Mouse (Mus musculus): ENCODE data around the gene Cmtm3. TPM values are rescaled to one million over a fixed set of nuclear protein-coding genes. Genes with fewer than 3 reads are reported as not detected.
"Not testable (repeated sequence)": the region's sequence is repeated elsewhere in the genome, so short reads cannot be mapped to it uniquely, and the experiment has no call there.

The Cmtm3 gene
- polyA plus RNA-seq (2014; fragmentation: Nextera tagmentation; extraction: Ambion mirVana), result 131 and 139 TPM in 2 replicates

DNA sequence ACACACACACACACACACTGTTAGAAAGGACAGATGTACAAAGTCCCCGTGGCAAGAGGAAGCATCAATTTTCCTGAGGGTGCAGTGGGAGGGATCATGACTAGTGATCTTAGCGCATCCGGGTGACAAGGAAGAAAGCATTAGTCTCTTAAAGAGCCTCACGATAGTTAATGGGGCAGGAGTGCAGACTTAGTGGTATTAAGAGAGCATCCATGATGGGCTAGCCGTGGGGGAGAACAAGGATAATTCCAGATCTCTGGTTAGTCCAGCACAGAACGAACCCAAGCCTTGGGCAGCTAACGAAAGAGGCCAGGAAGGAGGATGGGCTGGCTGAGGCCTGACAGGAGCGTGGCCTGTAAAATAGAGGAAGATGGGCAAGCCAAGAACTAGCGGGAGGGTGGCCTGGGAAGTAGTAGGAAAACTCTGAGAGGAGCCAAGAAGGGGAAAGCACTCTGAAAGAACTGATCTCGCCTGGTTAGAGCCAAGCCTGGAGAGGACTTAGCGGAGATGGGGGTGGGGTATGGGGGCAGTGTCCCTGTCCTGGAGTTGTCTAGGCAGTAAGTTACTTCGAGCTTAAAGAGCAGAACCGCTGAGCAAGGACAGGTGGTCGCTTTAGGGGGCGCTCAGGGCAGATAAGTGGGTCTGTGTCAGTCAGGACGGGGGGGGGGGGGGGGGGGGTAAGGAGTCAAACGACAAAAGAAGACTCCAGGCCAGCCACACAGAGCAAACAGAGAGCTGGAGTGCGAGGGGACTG is at the start of gene Cmtm3:
TSS of gene Cmtm3 (plus strand) at position 182 of the 754 bp plus-strand sequence.
- no peak for ATAC-seq (replicated peaks; ENCODE audit: insufficient number of reproducible peaks, low FRiP score, low TSS enrichment, low read depth)
- peak within 1 kb of the TSS; percentile 88 for H3K9ac ChIP-seq (replicated peaks; ENCODE audit: low read length)
- peak within 1 kb of the TSS; percentile 56 for H3K4me3 ChIP-seq (ENCODE audit: low read depth, low read length)
- no peaks in the 10 kb centered on the region for H3K36me3 ChIP-seq (replicated peaks; ENCODE audit: control insufficient read depth, insufficient read depth, low read depth, low read length)
- H3K4me2 ChIP-seq (ENCODE audit: low read depth, low read length), result peak within 1 kb of the TSS; percentile 64
- H3K4me1 ChIP-seq (ENCODE audit: control insufficient read depth, insufficient read depth, low read length), result no peaks in the 10 kb centered on the region
- peak; percentile 15 for DNase-seq (ENCODE audit: low spot score)
- H3K27ac ChIP-seq (replicated peaks; ENCODE audit: low read depth, low read length), result no peak within 1 kb of the TSS
- H3K9me3 ChIP-seq (replicated peaks; ENCODE audit: control insufficient read depth, low read length), result no peaks in the 10 kb centered on the region
- H3K27me3 ChIP-seq (ENCODE audit: control insufficient read depth, insufficient read depth, low read length), result no peaks in the 10 kb centered on the region
- WGBS, result 15% methylated on average over 17 of the region's 18 CpGs

DNA sequence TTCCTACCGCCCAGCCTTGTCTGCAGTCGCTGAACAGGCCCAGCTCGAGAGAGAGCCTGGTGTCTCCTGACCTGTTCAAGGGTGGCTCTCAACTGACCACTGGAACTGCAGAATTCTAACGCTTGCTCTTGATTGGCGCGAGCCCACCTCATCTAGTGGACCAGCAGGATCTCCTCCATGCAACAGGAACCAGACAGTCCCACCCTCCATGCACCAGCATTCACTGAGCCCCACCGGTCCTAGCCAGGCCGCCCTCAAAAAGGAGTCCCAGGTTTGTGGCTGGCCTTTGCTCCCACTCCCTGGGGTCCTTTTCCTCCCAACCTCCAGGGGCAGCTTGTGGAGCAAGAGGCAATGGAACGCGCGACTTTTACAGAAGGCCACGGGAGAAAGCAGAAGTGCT is 46.1 kb upstream of the Cmtm3 start, which contains the start of gene Cmtm2a:
TSS of gene Cmtm2a (minus strand) at position 101 of the 400 bp plus-strand sequence.
- H3K4me3 ChIP-seq (ENCODE audit: low read depth, low read length); H3K36me3 ChIP-seq (replicated peaks; ENCODE audit: control insufficient read depth, insufficient read depth, low read depth, low read length); ATAC-seq (replicated peaks; ENCODE audit: insufficient number of reproducible peaks, low FRiP score, low TSS enrichment, low read depth); H3K9ac ChIP-seq (replicated peaks; ENCODE audit: low read length); H3K4me2 ChIP-seq (ENCODE audit: low read depth, low read length); H3K9me3 ChIP-seq (replicated peaks; ENCODE audit: control insufficient read depth, low read length); DNase-seq (ENCODE audit: low spot score); H3K4me1 ChIP-seq (ENCODE audit: control insufficient read depth, insufficient read depth, low read length); H3K27ac ChIP-seq (replicated peaks; ENCODE audit: low read depth, low read length); H3K27me3 ChIP-seq (ENCODE audit: control insufficient read depth, insufficient read depth, low read length): not testable (repeated sequence)
- WGBS, result 89% methylated on average over 12 of the region's 12 CpGs

DNA sequence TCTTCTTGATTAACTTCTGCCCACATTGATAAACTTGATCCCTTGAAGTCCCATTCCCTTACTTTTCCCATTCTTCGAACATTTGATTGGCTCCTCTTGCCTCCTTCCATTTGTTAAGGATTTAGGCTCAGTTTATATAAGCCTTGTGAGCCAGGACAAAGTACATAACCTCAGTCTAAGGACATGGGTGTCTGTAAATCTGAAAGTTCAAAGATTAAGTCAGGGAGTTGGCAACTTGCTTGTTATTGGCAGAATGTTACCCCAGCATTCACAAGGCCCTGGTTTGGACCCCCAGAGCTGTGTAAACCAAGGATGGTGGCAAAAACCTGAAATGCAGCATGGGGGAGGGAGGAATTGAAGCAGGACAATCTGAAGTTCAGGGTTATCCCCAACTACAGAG is 44.8 kb upstream of the Cmtm3 start:
- DNase-seq (ENCODE audit: low spot score), result no peak
- Histone ChIP-seq H3K36me3 (replicated peaks; ENCODE audit: control insufficient read depth, insufficient read depth, low read depth, low read length) (no peaks in the 10 kb centered on the region), H3K4me2 (ENCODE audit: low read depth, low read length) (no peak overlapping the region), H3K9me3 (replicated peaks; ENCODE audit: control insufficient read depth, low read length) (no peaks in the 10 kb centered on the region), H3K4me1 (ENCODE audit: control insufficient read depth, insufficient read depth, low read length) (no peaks in the 10 kb centered on the region), H3K27ac (replicated peaks; ENCODE audit: low read depth, low read length) (no peak overlapping the region), H3K4me3 (ENCODE audit: low read depth, low read length) (no peak overlapping the region), H3K27me3 (ENCODE audit: control insufficient read depth, insufficient read depth, low read length) (no peaks in the 10 kb centered on the region), H3K9ac (replicated peaks; ENCODE audit: low read length) (no peak overlapping the region)
- WGBS, result 90% methylated on average over 1 of the region's 1 CpGs
- no peak for ATAC-seq (replicated peaks; ENCODE audit: insufficient number of reproducible peaks, low FRiP score, low TSS enrichment, low read depth)

DNA sequence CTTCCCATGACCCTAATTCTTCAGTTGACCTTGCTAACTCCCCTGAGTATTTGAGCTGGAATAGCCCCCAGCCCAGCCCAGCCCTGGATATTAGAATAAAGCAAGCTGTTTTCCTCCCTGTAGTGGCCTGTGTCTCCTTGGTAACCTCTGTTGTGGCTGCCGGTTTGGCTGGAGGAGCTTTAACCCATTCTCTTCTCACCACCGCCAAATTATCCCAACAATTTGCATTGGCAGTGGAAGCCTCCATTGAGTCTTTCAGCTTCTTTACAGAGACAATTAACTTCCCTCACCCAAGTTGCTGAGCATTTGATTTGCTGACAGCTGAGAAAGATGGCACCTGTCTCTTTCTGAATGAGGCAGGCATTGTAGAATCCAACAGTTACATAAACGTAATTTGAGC is 37.6 kb upstream of the Cmtm3 start:
- not testable (repeated sequence) for H3K9me3 ChIP-seq (replicated peaks; ENCODE audit: control insufficient read depth, low read length); H3K9ac ChIP-seq (replicated peaks; ENCODE audit: low read length); H3K4me2 ChIP-seq (ENCODE audit: low read depth, low read length); H3K36me3 ChIP-seq (replicated peaks; ENCODE audit: control insufficient read depth, insufficient read depth, low read depth, low read length); H3K27ac ChIP-seq (replicated peaks; ENCODE audit: low read depth, low read length); H3K27me3 ChIP-seq (ENCODE audit: control insufficient read depth, insufficient read depth, low read length); H3K4me3 ChIP-seq (ENCODE audit: low read depth, low read length); H3K4me1 ChIP-seq (ENCODE audit: control insufficient read depth, insufficient read depth, low read length)
- 10% methylated on average over 3 of the region's 3 CpGs for WGBS
- peak; percentile 67; the same call in 1 of the 2 replicates for ATAC-seq (replicated peaks; ENCODE audit: insufficient number of reproducible peaks, low FRiP score, low TSS enrichment, low read depth)
- DNase-seq (ENCODE audit: low spot score), result peak; percentile 48

DNA sequence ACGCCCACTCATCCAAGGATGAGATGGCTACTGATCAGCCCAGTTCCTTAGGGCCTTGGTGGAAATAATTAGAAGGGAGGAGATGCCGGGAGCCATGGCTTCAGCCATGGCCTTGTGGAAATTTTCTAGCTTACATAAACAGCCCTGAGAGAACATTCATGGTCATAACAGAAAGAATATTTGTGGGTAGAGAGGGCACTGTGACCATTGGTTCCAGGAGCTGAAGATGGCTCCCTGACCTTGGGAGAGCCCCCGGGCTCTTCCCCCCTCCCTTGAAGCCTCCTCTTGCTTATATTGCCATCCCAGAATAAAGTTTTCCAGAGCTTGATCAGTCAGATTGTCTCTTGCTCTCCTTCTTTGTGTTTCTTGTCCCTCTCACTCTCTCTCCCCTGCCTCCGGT is 36.7 kb upstream of the Cmtm3 start:
- not testable (repeated sequence) for H3K27ac ChIP-seq (replicated peaks; ENCODE audit: low read depth, low read length); H3K36me3 ChIP-seq (replicated peaks; ENCODE audit: control insufficient read depth, insufficient read depth, low read depth, low read length); H3K9ac ChIP-seq (replicated peaks; ENCODE audit: low read length); H3K27me3 ChIP-seq (ENCODE audit: control insufficient read depth, insufficient read depth, low read length); H3K4me1 ChIP-seq (ENCODE audit: control insufficient read depth, insufficient read depth, low read length); H3K4me3 ChIP-seq (ENCODE audit: low read depth, low read length); H3K4me2 ChIP-seq (ENCODE audit: low read depth, low read length); H3K9me3 ChIP-seq (replicated peaks; ENCODE audit: control insufficient read depth, low read length); DNase-seq (ENCODE audit: low spot score); ATAC-seq (replicated peaks; ENCODE audit: insufficient number of reproducible peaks, low FRiP score, low TSS enrichment, low read depth)
- WGBS, result 88% methylated on average over 4 of the region's 4 CpGs

DNA sequence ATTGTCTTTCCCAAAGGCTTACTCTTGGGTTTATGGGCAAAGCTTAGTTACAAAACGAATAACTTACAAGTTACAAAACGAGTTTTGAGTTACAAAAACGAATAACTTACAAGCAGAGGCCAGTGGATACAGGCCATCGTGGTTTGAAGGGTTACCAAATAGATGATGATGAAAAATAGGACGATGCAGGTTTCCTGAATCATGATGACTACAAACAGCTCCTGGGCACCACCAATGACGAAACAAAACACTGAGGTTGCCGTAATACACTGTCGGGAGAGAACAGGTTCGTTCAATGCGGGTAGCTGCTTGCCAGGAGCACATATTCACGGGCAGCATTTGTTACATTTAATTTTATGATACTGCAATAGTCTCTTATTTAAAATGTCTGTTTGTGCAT is 34.2 kb upstream of the Cmtm3 start:
- WGBS, result 92% methylated on average over 11 of the region's 11 CpGs
- Histone ChIP-seq H3K4me3 (ENCODE audit: low read depth, low read length) (no peak overlapping the region), H3K27ac (replicated peaks; ENCODE audit: low read depth, low read length) (no peak overlapping the region), H3K4me2 (ENCODE audit: low read depth, low read length) (no peak overlapping the region), H3K9ac (replicated peaks; ENCODE audit: low read length) (no peak overlapping the region), H3K36me3 (replicated peaks; ENCODE audit: control insufficient read depth, insufficient read depth, low read depth, low read length) (no peaks in the 10 kb centered on the region), H3K9me3 (replicated peaks; ENCODE audit: control insufficient read depth, low read length) (no peaks in the 10 kb centered on the region), H3K27me3 (ENCODE audit: control insufficient read depth, insufficient read depth, low read length) (no peaks in the 10 kb centered on the region), H3K4me1 (ENCODE audit: control insufficient read depth, insufficient read depth, low read length) (no peaks in the 10 kb centered on the region)
- DNase-seq (ENCODE audit: low spot score) (no peak), ATAC-seq (replicated peaks; ENCODE audit: insufficient number of reproducible peaks, low FRiP score, low TSS enrichment, low read depth) (no peak)

DNA sequence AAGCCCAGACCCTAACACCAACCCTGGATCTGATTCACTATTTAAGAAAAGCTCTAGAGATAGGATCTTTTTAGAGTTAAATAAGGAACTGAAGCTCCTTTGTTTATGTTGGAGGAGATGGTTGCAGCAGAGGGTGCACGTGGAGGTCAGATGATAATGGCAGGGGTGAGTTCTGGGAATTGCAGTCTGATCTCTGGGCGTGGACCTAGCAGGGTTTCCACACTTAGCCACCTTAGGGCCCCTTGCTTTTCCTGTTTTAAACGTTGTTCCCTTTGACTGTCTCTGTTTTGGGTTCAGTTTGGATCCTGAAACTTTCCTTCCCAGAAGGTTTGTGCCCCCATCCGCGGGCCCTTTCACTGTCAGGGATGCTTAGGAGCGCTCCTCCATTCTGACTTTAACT is 30.9 kb upstream of the Cmtm3 start:
- ATAC-seq (replicated peaks; ENCODE audit: insufficient number of reproducible peaks, low FRiP score, low TSS enrichment, low read depth), result not testable (repeated sequence)

DNA sequence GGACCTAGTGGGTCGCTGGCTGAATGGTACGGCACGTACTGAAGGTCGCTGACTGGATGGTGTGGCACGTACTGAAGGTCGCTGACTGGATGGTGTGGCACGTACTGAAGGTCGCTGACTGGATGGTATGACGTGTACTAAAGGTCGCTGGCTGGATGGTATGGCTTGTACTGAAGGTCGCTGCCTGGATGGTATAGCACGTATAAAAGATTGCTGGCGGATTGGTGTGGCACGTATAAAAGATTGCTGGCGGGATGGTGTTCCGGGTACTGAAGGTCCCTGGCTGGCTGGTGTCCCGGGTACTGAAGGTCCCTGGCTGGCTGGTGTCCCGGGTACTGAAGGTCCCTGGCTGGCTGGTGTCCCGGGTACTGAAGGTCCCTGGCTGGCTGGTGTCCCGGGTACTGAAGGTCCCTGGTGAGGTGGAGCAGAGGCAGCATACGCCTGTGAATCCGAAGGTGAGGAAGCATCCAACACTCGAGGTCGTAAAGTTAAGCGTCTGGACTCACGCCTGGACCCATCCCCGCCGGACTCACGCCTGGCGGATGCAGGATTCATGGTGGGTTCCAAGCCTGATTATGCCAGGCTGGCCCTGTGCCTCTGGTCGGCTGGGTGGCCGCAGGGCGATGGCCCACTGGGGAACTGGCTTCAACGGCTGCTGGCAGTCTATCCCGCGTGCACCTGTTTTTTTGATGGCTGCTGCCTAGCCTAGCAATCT is 29.6 kb upstream of the Cmtm3 start, which contains the start of the genes Gm45711 and Cmtm1:
TSS of gene Gm45711 (minus strand) at position 641 of the 715 bp plus-strand sequence.
TSS of gene Cmtm1 (minus strand) at position 705 of the 715 bp plus-strand sequence.
- DNase-seq (ENCODE audit: low spot score); H3K36me3 ChIP-seq (replicated peaks; ENCODE audit: control insufficient read depth, insufficient read depth, low read depth, low read length); H3K27me3 ChIP-seq (ENCODE audit: control insufficient read depth, insufficient read depth, low read length); H3K4me1 ChIP-seq (ENCODE audit: control insufficient read depth, insufficient read depth, low read length); H3K4me3 ChIP-seq (ENCODE audit: low read depth, low read length); H3K9me3 ChIP-seq (replicated peaks; ENCODE audit: control insufficient read depth, low read length); H3K27ac ChIP-seq (replicated peaks; ENCODE audit: low read depth, low read length); H3K9ac ChIP-seq (replicated peaks; ENCODE audit: low read length); H3K4me2 ChIP-seq (ENCODE audit: low read depth, low read length); ATAC-seq (replicated peaks; ENCODE audit: insufficient number of reproducible peaks, low FRiP score, low TSS enrichment, low read depth): not testable (repeated sequence)
- WGBS, result 91% methylated on average over 31 of the region's 36 CpGs

More for the DNA sequence above, 30.9 kb upstream of the Cmtm3 start:
- not testable (repeated sequence) for H3K4me1 ChIP-seq (ENCODE audit: control insufficient read depth, insufficient read depth, low read length); H3K27me3 ChIP-seq (ENCODE audit: control insufficient read depth, insufficient read depth, low read length); H3K9ac ChIP-seq (replicated peaks; ENCODE audit: low read length); H3K27ac ChIP-seq (replicated peaks; ENCODE audit: low read depth, low read length); H3K4me2 ChIP-seq (ENCODE audit: low read depth, low read length); H3K4me3 ChIP-seq (ENCODE audit: low read depth, low read length); DNase-seq (ENCODE audit: low spot score); H3K36me3 ChIP-seq (replicated peaks; ENCODE audit: control insufficient read depth, insufficient read depth, low read depth, low read length); H3K9me3 ChIP-seq (replicated peaks; ENCODE audit: control insufficient read depth, low read length)
- WGBS, result 50% methylated on average over 6 of the region's 6 CpGs

Measured in embryonic facial prominence, embryonic 11.5 days (tissue).